Mouse (Mus musculus): ENCODE results near the gene Fam173b. TPM values are rescaled to one million over a fixed set of nuclear protein-coding genes. Genes with fewer than 3 reads are reported as not detected.
A peak's percentile ranks its signal among the peaks of the same experiment; 100 is the strongest.

The Fam173b gene
- polyA plus RNA-seq (2014; fragmentation: Nextera tagmentation; extraction: Ambion mirVana): 11.7 and 16.2 TPM in 2 replicates

GRCm38 (mm10) chr15:31601646-31602374 is at the start of gene Fam173b, which contains the start of gene Cct5:
Gene Fam173b, plus strand, starts transcription at chr15:31601852.
Gene Cct5, minus strand, starts transcription at chr15:31601804.
- no peaks in the 10 kb centered on the region for H3K9me3 ChIP-seq (ENCODE audit: control insufficient read depth, low read length)
- peak; percentile 99 for DNase-seq (ENCODE audit: low spot score)

DNA sequence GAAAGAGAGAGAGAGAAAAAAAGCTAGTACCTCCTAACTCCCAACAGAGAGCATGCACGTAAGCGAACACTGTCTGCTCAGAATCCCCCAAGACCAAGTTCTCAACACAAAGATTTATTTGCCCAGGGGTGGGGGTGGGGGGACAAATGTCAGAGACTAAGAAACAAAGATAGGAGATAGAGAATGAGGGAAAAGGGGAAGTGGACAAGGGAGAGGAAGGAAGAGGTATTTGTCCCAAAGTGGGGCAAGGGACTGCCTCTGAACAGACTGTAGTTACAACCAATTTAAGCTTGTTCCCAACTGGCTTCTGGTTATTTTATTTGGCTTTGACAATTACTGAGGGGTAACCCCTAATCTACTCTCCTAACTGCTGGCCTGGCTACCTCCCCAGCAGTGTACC is 46.8 kb upstream of the Fam173b start:
- no peaks in the 10 kb centered on the region for H3K4me1 ChIP-seq (ENCODE audit: control insufficient read depth, insufficient read depth, low read length)
- H3K27ac ChIP-seq (replicated peaks; ENCODE audit: low read depth, low read length): no peak overlapping the region
- no peaks in the 10 kb centered on the region for H3K9me3 ChIP-seq (ENCODE audit: control insufficient read depth, low read length)
- ATAC-seq (ENCODE audit: low read depth): no peak
- WGBS: 83% methylated on average over 2 of the region's 2 CpGs
- no peaks in the 10 kb centered on the region for H3K36me3 ChIP-seq (ENCODE audit: control insufficient read depth, insufficient read depth, low read length)
- DNase-seq (ENCODE audit: low spot score): no peak
- no peak overlapping the region for H3K4me2 ChIP-seq (ENCODE audit: low read depth, low read length)
- no peaks in the 10 kb centered on the region for H3K27me3 ChIP-seq (replicated peaks; ENCODE audit: control insufficient read depth, insufficient read depth, low read length)
- H3K9ac ChIP-seq (ENCODE audit: low read depth, low read length): no peak overlapping the region
- H3K4me3 ChIP-seq (ENCODE audit: low read depth, low read length): no peak overlapping the region

More at GRCm38 (mm10) chr15:31601646-31602374, at the start of gene Fam173b, which contains the start of gene Cct5:
- WGBS: under 1% methylated on average over 57 of the region's 63 CpGs
- peak; percentile 91 for ATAC-seq (ENCODE audit: low read depth)
- H3K4me3 ChIP-seq (ENCODE audit: low read depth, low read length): peak within 1 kb of the TSS; percentile 93
- peaks cover 9% of the 10 kb centered on the region for H3K36me3 ChIP-seq (ENCODE audit: control insufficient read depth, insufficient read depth, low read length)
- peak within 1 kb of the TSS; percentile 93 for H3K27ac ChIP-seq (replicated peaks; ENCODE audit: low read depth, low read length)
- no peaks in the 10 kb centered on the region for H3K27me3 ChIP-seq (replicated peaks; ENCODE audit: control insufficient read depth, insufficient read depth, low read length)
- peak within 1 kb of the TSS; percentile 95 for H3K9ac ChIP-seq (ENCODE audit: low read depth, low read length)
- peaks cover 19% of the 10 kb centered on the region for H3K4me1 ChIP-seq (ENCODE audit: control insufficient read depth, insufficient read depth, low read length)
- H3K4me2 ChIP-seq (ENCODE audit: low read depth, low read length): peak within 1 kb of the TSS; percentile 88

- H3K27me3 ChIP-seq (replicated peaks; ENCODE audit: control insufficient read depth, insufficient read depth, low read length): no peaks in the 10 kb centered on the region
- no peaks in the 10 kb centered on the region for H3K4me1 ChIP-seq (ENCODE audit: control insufficient read depth, insufficient read depth, low read length)
- no peak overlapping the region for H3K4me2 ChIP-seq (ENCODE audit: low read depth, low read length)
- DNase-seq (ENCODE audit: low spot score): no peak
- no peaks in the 10 kb centered on the region for H3K36me3 ChIP-seq (ENCODE audit: control insufficient read depth, insufficient read depth, low read length)
- WGBS: 72% methylated on average over 6 of the region's 6 CpGs
- no peak overlapping the region for H3K27ac ChIP-seq (replicated peaks; ENCODE audit: low read depth, low read length)
- no peak overlapping the region for H3K9ac ChIP-seq (ENCODE audit: low read depth, low read length)
- no peak for ATAC-seq (ENCODE audit: low read depth)
- H3K4me3 ChIP-seq (ENCODE audit: low read depth, low read length): no peak overlapping the region
- no peaks in the 10 kb centered on the region for H3K9me3 ChIP-seq (ENCODE audit: control insufficient read depth, low read length)
These were observed 40.3 kb upstream of the Fam173b start for GRCm38 (mm10) chr15:31561390-31561789.

GRCm38 (mm10) chr15:31561976-31562375 is 39.7 kb upstream of the Fam173b start:
- H3K4me3 ChIP-seq (ENCODE audit: low read depth, low read length): no peak overlapping the region
- no peak for ATAC-seq (ENCODE audit: low read depth)
- no peak overlapping the region for H3K9ac ChIP-seq (ENCODE audit: low read depth, low read length)
- no peaks in the 10 kb centered on the region for H3K9me3 ChIP-seq (ENCODE audit: control insufficient read depth, low read length)
- no peak for DNase-seq (ENCODE audit: low spot score)
- H3K36me3 ChIP-seq (ENCODE audit: control insufficient read depth, insufficient read depth, low read length): no peaks in the 10 kb centered on the region
- no peaks in the 10 kb centered on the region for H3K4me1 ChIP-seq (ENCODE audit: control insufficient read depth, insufficient read depth, low read length)
- no peak overlapping the region for H3K27ac ChIP-seq (replicated peaks; ENCODE audit: low read depth, low read length)
- no peak overlapping the region for H3K4me2 ChIP-seq (ENCODE audit: low read depth, low read length)
- no peaks in the 10 kb centered on the region for H3K27me3 ChIP-seq (replicated peaks; ENCODE audit: control insufficient read depth, insufficient read depth, low read length)
- 94% methylated on average over 4 of the region's 4 CpGs for whole genome bisulfite sequencing

DNA sequence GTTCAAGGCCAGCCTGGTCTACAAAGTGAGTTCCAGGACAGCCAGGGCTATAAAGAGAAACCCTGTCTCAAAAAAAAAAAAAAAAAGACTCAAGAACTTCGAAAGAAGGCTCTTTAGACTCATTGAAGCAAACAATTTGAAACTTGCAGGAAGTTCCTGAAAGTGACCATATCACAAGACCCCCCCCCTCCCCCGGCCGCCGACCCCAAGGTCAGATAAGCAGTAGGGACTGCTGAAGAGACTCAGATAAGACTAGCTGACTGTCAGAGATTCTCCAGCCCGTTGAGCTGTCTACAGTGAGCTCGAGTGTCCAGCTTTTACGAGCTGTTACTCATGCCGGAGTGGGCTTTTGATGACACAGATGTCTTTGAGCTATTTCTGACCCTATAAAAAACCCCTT is 38.8 kb upstream of the Fam173b start:
- no peaks in the 10 kb centered on the region for H3K36me3 ChIP-seq (ENCODE audit: control insufficient read depth, insufficient read depth, low read length)
- H3K27ac ChIP-seq (replicated peaks; ENCODE audit: low read depth, low read length): no peak overlapping the region
- H3K9ac ChIP-seq (ENCODE audit: low read depth, low read length): no peak overlapping the region
- no peaks in the 10 kb centered on the region for H3K9me3 ChIP-seq (ENCODE audit: control insufficient read depth, low read length)
- no peaks in the 10 kb centered on the region for H3K27me3 ChIP-seq (replicated peaks; ENCODE audit: control insufficient read depth, insufficient read depth, low read length)
- H3K4me2 ChIP-seq (ENCODE audit: low read depth, low read length): no peak overlapping the region
- H3K4me3 ChIP-seq (ENCODE audit: low read depth, low read length): no peak overlapping the region
- no peaks in the 10 kb centered on the region for H3K4me1 ChIP-seq (ENCODE audit: control insufficient read depth, insufficient read depth, low read length)
- ATAC-seq (ENCODE audit: low read depth) (no peak), DNase-seq (ENCODE audit: low spot score) (no peak)
- 87% methylated on average over 8 of the region's 8 CpGs for WGBS

DNA sequence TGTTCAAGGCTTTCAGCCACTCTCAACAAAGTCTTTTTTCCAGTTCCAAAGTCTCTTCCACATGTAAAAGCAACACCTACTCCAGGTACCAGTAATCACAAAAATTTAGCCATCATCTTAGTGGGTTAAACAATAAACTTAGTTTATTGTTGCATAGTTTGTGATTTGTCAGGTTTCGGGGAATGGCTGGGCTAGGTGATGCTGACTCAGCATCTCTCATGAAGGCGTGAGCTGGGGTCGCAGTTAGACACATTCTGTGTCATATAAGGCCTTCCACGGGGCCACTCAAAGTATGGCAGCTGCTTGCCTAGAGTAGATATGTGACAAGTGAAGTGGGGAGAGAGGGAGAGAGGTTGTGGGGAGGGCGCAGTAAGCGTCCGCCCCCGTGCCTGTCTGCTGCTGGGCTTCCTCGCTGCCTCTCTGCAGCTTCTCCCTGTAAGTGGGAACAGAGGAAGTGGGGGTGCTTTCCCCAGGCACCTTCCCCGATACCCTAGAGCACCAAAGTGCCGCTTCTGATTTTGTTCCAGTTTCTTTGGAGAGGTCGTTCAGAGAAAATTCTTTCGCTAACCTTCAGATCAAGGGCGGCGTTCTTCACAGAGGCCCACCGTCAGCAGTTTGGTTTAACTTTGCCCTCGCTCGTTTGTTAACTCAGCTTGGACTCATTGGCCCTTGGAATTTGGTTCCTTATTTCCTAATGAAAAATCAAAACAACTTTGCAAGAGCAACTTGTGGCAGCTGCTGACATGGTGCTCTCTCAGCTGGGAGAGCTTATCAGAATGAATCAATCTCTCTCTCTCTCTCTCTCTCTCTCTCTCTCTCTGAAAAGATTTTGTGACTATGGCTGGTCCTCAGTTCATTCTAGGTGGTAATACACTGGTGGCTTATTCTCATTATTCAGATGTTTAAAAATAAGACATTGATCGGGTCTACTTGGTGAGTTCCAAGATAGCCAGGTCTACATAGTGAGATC is 37.8 kb upstream of the Fam173b start:
- no peak overlapping the region for H3K4me3 ChIP-seq (ENCODE audit: low read depth, low read length)
- H3K27ac ChIP-seq (replicated peaks; ENCODE audit: low read depth, low read length): peak overlapping the region; percentile 25; the same call in 1 of the 2 replicates
- H3K9me3 ChIP-seq (ENCODE audit: control insufficient read depth, low read length): no peaks in the 10 kb centered on the region
- 40% methylated on average over 19 of the region's 19 CpGs for WGBS
- ATAC-seq (ENCODE audit: low read depth): no peak
- H3K4me1 ChIP-seq (ENCODE audit: control insufficient read depth, insufficient read depth, low read length): peaks cover 7% of the 10 kb centered on the region; the same call in 1 of the 2 replicates
- no peaks in the 10 kb centered on the region for H3K36me3 ChIP-seq (ENCODE audit: control insufficient read depth, insufficient read depth, low read length)
- H3K9ac ChIP-seq (ENCODE audit: low read depth, low read length): no peak overlapping the region
- H3K27me3 ChIP-seq (replicated peaks; ENCODE audit: control insufficient read depth, insufficient read depth, low read length): no peaks in the 10 kb centered on the region
- peak; percentile 47 for DNase-seq (ENCODE audit: low spot score)
- 0 out of 2 replicates have a peak overlapping the region, but pooled peaks have one; percentile 14 for H3K4me2 ChIP-seq (ENCODE audit: low read depth, low read length)

GRCm38 (mm10) chr15:31565184-31565583 is 36.5 kb upstream of the Fam173b start, which contains the start of gene Cmbl:
Gene Cmbl, plus strand, starts transcription at chr15:31565389.
- Histone ChIP-seq H3K27ac (replicated peaks; ENCODE audit: low read depth, low read length) (no peak within 1 kb of the TSS), H3K27me3 (replicated peaks; ENCODE audit: control insufficient read depth, insufficient read depth, low read length) (no peaks in the 10 kb centered on the region), H3K36me3 (ENCODE audit: control insufficient read depth, insufficient read depth, low read length) (no peaks in the 10 kb centered on the region), H3K4me2 (ENCODE audit: low read depth, low read length) (no peak within 1 kb of the TSS), H3K4me3 (ENCODE audit: low read depth, low read length) (no peak within 1 kb of the TSS), H3K9me3 (ENCODE audit: control insufficient read depth, low read length) (no peaks in the 10 kb centered on the region), H3K9ac (ENCODE audit: low read depth, low read length) (no peak within 1 kb of the TSS), H3K4me1 (ENCODE audit: control insufficient read depth, insufficient read depth, low read length) (peaks cover 14% of the 10 kb centered on the region; the same call in 1 of the 2 replicates)
- DNase-seq (ENCODE audit: low spot score): no peak
- WGBS: 72% methylated on average over 5 of the region's 5 CpGs
- no peak for ATAC-seq (ENCODE audit: low read depth)

DNA sequence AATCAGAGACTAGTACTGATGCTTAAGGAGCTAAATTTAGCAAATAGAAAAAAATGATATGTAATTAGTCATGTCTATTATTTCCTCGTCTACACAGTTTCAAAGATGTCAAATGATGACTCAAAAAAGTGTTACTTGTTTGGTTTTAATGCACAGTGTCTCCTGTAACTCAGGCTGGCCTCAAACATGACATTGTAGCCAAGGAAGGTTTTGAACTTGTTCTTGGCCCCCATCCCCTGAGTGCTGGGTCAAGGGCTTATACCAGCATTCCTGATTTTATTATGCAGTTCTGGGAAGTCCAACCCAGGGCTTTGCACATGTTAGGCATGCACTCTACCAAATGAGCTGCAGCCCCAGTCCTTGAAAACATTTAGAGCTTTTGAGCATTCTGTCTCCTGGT is 35.9 kb upstream of the Fam173b start:
- no peak for ATAC-seq (ENCODE audit: low read depth)
- no peak for DNase-seq (ENCODE audit: low spot score)
- no peaks in the 10 kb centered on the region for H3K9me3 ChIP-seq (ENCODE audit: control insufficient read depth, low read length)
- H3K4me2 ChIP-seq (ENCODE audit: low read depth, low read length): no peak overlapping the region
- H3K36me3 ChIP-seq (ENCODE audit: control insufficient read depth, insufficient read depth, low read length): no peaks in the 10 kb centered on the region
- H3K4me3 ChIP-seq (ENCODE audit: low read depth, low read length): no peak overlapping the region
- H3K27me3 ChIP-seq (replicated peaks; ENCODE audit: control insufficient read depth, insufficient read depth, low read length): no peaks in the 10 kb centered on the region
- H3K4me1 ChIP-seq (ENCODE audit: control insufficient read depth, insufficient read depth, low read length): peaks cover 20% of the 10 kb centered on the region
- no peak overlapping the region for H3K9ac ChIP-seq (ENCODE audit: low read depth, low read length)
- 64% methylated on average over 1 of the region's 1 CpGs for WGBS
- H3K27ac ChIP-seq (replicated peaks; ENCODE audit: low read depth, low read length): no peak overlapping the region

Data from embryonic facial prominence, embryonic 14.5 days (tissue).